Mouse (Mus musculus): ENCODE measurements around the gene Clec4g.

GRCm38 (mm10) chr8:3736947-3737346 is 16.5 kb upstream of the Clec4g start:
- TF ChIP-seq POLR2A (IDR thresholded peaks at IDR 0.05; ENCODE audit: insufficient read depth, low read depth, low read length) (no peak), CTCF (IDR thresholded peaks at IDR 0.05; ENCODE audit: insufficient read depth, low read depth, low read length) (no peak)
